Mouse (Mus musculus) gastrocnemius, postnatal 14 days (tissue): ENCODE results near the gene Kif1bp. TPM values are rescaled to one million over a fixed set of nuclear protein-coding genes. Genes with fewer than 3 reads are reported as not detected.

Experiments used
- total RNA-seq, 2 experiments: library from RNA; stranded (reverse); gene quantifications; 2 replicates each; pipeline ENCODE4 v1.2.3; 2021

Gene Kif1bp
- total RNA-seq, 2 experiments from 2014 or later, result 21.6 to 22.8 TPM

Other genes starting within 250 kb of the Kif1bp start
- gene Hk1, start 198.5 kb downstream of the Kif1bp start, total RNA-seq, result 10 to 100 TPM; 12.6 to 16.3 TPM
- under 1 TPM; 0.09 to 0.14 TPM for gene Hkdc1, start 156.0 kb downstream of the Kif1bp start, total RNA-seq
- gene 4930507D05Rik, start 129.0 kb downstream of the Kif1bp start, total RNA-seq, result under 1 TPM; 0.16 to 0.23 TPM
- gene Supv3l1, start 128.7 kb downstream of the Kif1bp start, total RNA-seq, result 10 to 100 TPM; 16.3 to 17.6 TPM
- 10 to 100 TPM; 26.3 to 26.6 TPM for gene Vps26a, start 91.7 kb downstream of the Kif1bp start, total RNA-seq
- gene Srgn, start 51.0 kb downstream of the Kif1bp start, total RNA-seq, result 10 to 100 TPM; 11.8 to 14.0 TPM
- gene Ddx21, start 23.8 kb upstream of the Kif1bp start, total RNA-seq, result 10 to 100 TPM; 25.1 to 34.3 TPM
- 10 to 100 TPM; 49.2 to 50.9 TPM for gene Ddx50, start 72.8 kb upstream of the Kif1bp start, total RNA-seq
- gene Stox1, start 147.7 kb upstream of the Kif1bp start, total RNA-seq, result under 1 TPM; 0.49 to 0.82 TPM
- gene Ccar1, start 213.8 kb upstream of the Kif1bp start, total RNA-seq, result 10 to 100 TPM; 27.3 to 31.0 TPM